Mouse (Mus musculus): Measurements from ENCODE around the gene Fgd5. TPM values are rescaled to one million over a fixed set of nuclear protein-coding genes. Genes with fewer than 3 reads are reported as not detected.

Gene Fgd5
- total and polyA plus RNA-seq, 3 experiments = 0.03 TPM; not detected in 2

DNA sequence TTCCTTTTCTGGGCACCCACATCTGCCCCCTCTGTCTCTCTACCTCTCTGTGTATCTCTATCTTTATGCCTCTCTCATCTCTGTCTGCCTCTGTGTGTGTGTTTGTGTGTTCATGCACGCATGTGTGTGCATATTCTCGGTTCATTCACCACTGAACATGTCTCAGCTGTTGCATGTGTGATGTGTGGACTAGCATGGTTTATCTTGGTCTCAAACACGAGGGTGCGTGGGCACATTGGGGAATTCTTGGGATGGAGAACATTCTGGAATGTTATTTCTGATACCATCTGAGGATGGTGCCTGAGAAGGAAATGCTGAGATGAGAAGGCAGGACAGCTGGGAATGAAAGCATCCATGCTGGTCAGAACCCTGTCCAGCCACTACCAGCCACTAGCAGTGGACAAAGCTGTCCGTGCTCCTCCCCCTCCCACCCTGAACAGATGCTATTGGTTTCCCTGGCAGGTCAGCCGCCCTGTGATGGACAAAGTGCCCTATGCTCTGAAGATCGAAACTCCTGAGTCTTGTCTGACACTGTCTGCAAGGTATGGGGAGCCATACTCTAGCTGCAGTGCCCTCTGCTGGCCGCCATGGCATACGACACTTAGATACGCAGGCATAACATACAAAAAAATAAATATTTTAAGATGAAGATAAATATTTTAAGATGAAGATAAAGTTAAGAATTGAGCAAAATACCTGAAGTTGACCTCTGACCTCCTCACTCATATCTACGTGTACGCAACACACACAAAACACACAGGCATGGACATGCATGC, 87.2 kb downstream of the Fgd5 start (continued):
- TF ChIP-seq POLR2AphosphoS5 (IDR thresholded peaks at IDR 0.05; ENCODE audit: borderline replicate concordance, low read depth, low read length) = no peak
- no peak for TF ChIP-seq ETS1 (IDR thresholded peaks at IDR 0.05; ENCODE audit: low read depth, low read length)
- TF ChIP-seq GATA1 (IDR thresholded peaks at IDR 0.05; ENCODE audit: low read depth, low read length) = no peak
- TF ChIP-seq ELF1 (IDR thresholded peaks at IDR 0.05; ENCODE audit: low read depth, low read length) = no peak
- peak; percentile 60; the same call in 1 of the 2 replicates for TF ChIP-seq MYC (IDR thresholded peaks at IDR 0.05; ENCODE audit: low read depth, low read length)
- no peak for TF ChIP-seq USF2 (IDR thresholded peaks at IDR 0.05; ENCODE audit: borderline replicate concordance in 1 of 2, insufficient read depth in 1 of 2, low read depth in 1 of 2, low read length in 2 of 2)
- no peak for TF ChIP-seq POLR2A (IDR thresholded peaks at IDR 0.05; ENCODE audit: control insufficient read depth in 1 of 2, insufficient read depth in 1 of 2, low read depth in 1 of 2, low read length in 2 of 2, poor library complexity in 1 of 2)
- no peak for TF ChIP-seq MYB (IDR thresholded peaks at IDR 0.05; ENCODE audit: low read depth, low read length)
- TF ChIP-seq MAX (IDR thresholded peaks at IDR 0.05; ENCODE audit: low read length) = peak; percentile 44
- TF ChIP-seq MAZ (IDR thresholded peaks at IDR 0.05; ENCODE audit: low read depth, low read length) = no peak
- no peak for TF ChIP-seq POLR2AphosphoS2 (IDR thresholded peaks at IDR 0.05; ENCODE audit: low read length)
- no peak for TF ChIP-seq ZMIZ1 (IDR thresholded peaks at IDR 0.05; ENCODE audit: low read depth, low read length)
- no peak for TF ChIP-seq ZKSCAN1 (IDR thresholded peaks at IDR 0.05; ENCODE audit: low read depth, low read length)
- no peak for TF ChIP-seq ZNF384 (IDR thresholded peaks at IDR 0.05; ENCODE audit: low read depth, low read length)

DNA sequence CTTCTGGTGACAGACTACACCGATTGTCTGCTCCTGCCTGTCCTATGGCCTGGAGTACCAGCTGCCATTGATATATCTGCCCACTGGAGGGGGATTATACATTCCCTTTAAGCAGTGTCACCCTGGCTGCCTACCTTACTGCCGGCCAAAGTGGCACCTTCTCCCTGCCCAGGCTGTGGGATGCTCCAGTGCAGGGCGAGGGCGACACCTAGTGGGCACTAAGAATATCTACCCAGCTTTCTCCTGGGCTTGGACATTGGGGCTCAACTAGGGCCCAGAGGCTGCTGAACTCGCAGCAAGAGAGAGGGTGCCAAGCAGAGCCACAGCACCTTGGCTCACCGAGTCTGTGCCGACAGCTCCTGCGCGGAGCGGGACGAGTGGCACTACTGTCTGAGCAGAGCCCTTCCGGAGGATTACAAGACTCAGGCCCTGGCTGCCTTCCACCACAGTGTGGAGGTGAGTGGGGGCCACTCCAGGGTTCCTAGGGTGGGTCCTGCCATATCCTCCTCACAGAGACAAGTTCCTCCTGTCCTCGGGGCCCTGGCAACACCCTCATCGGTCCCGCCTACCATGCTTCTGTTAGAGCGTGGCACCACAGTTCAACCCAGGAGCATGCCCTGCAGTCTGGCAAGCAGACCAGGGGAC, 88.6 kb downstream of the Fgd5 start:
- Histone ChIP-seq H3K79me2 (ENCODE audit: control insufficient read depth, insufficient read depth, low read length, poor library complexity) (no peaks in the 10 kb centered on the region), H3K4me1 (ENCODE audit: control insufficient read depth in 1 of 2, insufficient read depth in 2 of 2, low read length in 2 of 2) (peaks cover 0 to 9% of the 10 kb centered on the region in 2 experiments; a peak in 1 of 4 replicates), H3K27ac (ENCODE audit: control insufficient read depth, low read depth, low read length) (no peak overlapping the region), H3K9me3 (replicated peaks; ENCODE audit: insufficient read depth, low read length) (no peaks in the 10 kb centered on the region), H3K36me3 (ENCODE audit: control insufficient read depth in 1 of 2, insufficient read depth in 2 of 2, low read length in 2 of 2) (no peaks in the 10 kb centered on the region; a peak in 1 of 4 replicates), H3K9ac (ENCODE audit: control insufficient read depth, low read depth, low read length, poor library complexity, severe bottlenecking) (no peak overlapping the region), H3K4me3 (ENCODE audit: control insufficient read depth in 1 of 2, insufficient read depth in 1 of 2, low read depth in 2 of 2, low read length in 2 of 2) (0 out of 4 replicates have a peak overlapping the region, but pooled peaks of 1 of the 2 experiments have one; percentile 9), H3K27me3 (ENCODE audit: control insufficient read depth in 1 of 2, insufficient read depth in 2 of 2, low read length in 2 of 2) (peaks cover 0 to 9% of the 10 kb centered on the region in 2 experiments; a peak in 3 of 4 replicates)
- DNase-seq (ENCODE audit: low read depth, low spot score) = peak; percentile 83
- no peak for TF ChIP-seq BHLHE40 (IDR thresholded peaks at IDR 0.05; ENCODE audit: borderline replicate concordance, low read depth, low read length)
- peak; percentile 89 for TF ChIP-seq SMC3 (IDR thresholded peaks at IDR 0.05; ENCODE audit: low read depth, low read length)
- no peak for TF ChIP-seq ELF1 (IDR thresholded peaks at IDR 0.05; ENCODE audit: low read depth, low read length)
- peak; percentile 97 for TF ChIP-seq RAD21 (IDR thresholded peaks at IDR 0.05; ENCODE audit: low read depth, low read length)
- 0 out of 2 replicates have a peak, but pooled peaks have one; percentile 4 for TF ChIP-seq ZNF384 (IDR thresholded peaks at IDR 0.05; ENCODE audit: low read depth, low read length)
- TF ChIP-seq CTCF (IDR thresholded peaks at IDR 0.05 in 2 of 3, conservative IDR thresholded peaks at IDR 0.05 in 1 of 3; ENCODE audit: control insufficient read depth in 1 of 3, insufficient read depth in 1 of 3, low read depth in 2 of 3, low read length in 3 of 3, poor library complexity in 1 of 3, severe bottlenecking in 1 of 3) = peak; percentile 92 to 96 (median 96)
- TF ChIP-seq ZC3H11A (IDR thresholded peaks at IDR 0.05; ENCODE audit: low read depth, low read length) = peak; percentile 78
